Mouse (Mus musculus): ENCODE measurements around the gene Atl1.

DNA sequence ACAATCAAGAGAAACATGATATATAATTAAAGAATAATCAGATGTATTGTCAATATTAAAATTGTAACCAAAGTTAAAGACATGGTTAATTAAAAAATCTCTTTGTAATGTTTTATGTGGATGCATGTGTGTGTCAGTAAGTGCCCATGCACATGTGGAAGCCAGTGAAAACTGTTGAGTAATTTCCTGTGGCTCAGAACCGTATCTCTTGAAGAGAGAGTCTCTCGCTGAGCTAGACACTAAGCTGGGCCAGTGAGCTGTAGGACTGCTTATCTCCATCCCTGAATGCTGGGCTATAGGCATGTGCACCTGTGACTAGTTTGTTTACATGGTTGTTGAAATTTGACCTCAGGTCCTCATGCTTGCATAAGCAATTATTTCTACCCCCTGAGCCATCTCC is 65.0 kb downstream of the Atl1 start:
- no peak for TF ChIP-seq CTCF (IDR thresholded peaks at IDR 0.05; ENCODE audit: low read depth)
- TF ChIP-seq EP300 (IDR thresholded peaks at IDR 0.05; ENCODE audit: low read depth): no peak

Measured in heart, postnatal 0 days (tissue).